Mouse (Mus musculus): ENCODE results near the gene Stard5.

Stard5 gene

DNA sequence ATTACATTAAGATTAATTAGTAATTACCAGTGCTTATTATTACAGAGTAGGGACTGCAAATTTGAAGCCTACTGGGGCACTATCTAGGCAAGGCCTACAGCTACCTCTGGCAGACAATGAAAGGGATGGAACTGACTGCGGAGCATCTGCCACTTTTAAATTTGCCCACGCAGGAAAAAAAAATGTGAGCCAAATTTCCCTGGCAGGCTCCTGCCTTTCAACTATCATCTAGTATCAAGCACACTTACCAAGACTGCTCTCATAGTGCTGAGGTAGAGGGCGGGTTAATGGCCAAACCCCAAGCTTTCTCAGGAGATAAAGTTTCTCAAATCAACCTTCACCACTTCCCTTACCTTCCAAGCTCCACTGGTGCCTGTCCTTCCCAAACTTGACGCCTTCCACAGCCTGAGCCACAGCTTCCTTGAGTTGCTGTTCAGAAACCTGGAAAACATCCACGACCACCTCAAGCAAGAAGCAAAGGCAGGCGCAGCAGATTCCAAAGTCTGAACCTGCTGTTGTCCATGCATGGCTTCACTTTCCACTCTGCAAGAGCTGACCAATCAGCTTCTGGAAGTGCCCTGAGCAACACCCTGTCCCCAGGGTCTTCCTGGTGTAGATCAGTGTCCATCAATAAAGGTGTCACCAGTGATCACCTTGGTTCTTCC, 31.1 kb downstream of the Stard5 start:
- no peak for DNase-seq (ENCODE audit: extremely low spot score)

- no peak for DNase-seq (ENCODE audit: extremely low spot score)
Observed at GRCm38 (mm10) chr7:83666087-83666595, 34.4 kb downstream of the Stard5 start.

DNA sequence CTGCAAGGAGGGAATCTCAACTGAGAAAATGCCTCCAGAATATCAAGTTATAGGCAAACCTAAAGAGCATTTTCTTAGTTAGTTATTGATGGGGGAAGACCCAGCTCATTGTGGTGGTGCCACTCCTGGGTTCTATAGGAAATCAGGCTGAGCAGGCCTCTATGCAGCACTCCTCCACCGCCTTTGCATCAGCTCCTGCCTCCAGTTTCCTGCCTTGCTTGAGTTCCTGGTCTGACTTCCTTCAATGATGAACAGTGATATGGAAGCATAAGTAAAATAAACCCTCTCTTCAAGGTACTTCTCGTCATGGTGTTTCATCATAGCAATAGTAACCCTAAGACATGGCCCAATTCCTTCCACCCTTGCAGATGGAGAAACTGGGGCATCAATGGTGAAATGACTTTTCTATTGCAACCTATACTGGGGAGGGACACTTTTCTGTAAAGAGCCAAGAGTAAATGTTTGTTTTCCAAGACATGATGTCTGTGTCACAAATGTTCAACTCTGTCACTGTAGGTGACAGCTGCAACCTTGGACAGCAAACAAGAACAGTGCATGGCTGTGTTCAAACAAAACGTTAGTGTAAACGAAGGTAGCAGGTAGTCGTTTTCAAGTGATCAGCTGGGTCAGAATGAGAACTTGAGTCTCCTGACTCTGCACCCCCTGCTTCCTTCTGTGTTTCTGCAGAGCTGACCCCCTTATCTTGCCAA, 36.3 kb downstream of the Stard5 start:
- no peak for DNase-seq (ENCODE audit: extremely low spot score)

DNA sequence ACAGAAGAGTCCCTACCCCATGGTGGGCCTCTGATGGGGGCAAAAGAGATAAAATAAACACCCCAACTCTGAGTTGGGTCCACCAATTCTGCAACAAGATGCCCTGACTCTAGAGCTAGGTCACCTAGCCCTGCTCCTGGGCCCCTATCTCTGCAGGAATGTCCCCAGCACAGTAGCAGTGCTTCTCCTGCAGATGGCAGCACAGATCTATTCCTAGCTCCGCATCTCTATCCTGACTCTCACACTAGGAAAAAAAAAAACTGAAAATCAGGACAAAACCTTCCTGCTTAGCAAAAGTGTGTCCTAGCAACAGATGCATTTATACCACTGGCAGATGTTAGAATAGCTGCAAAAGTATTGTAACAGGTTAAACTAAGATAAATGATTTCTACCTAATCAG, 37.0 kb downstream of the Stard5 start:
- DNase-seq (ENCODE audit: extremely low spot score), result peak; percentile 29

GRCm38 (mm10) chr7:83671573-83671972, 39.8 kb downstream of the Stard5 start:
- DNase-seq (ENCODE audit: extremely low spot score), result no peak

- DNase-seq (ENCODE audit: extremely low spot score), result peak; percentile 17
Observed at GRCm38 (mm10) chr7:83675545-83676254, 43.9 kb downstream of the Stard5 start.

DNA sequence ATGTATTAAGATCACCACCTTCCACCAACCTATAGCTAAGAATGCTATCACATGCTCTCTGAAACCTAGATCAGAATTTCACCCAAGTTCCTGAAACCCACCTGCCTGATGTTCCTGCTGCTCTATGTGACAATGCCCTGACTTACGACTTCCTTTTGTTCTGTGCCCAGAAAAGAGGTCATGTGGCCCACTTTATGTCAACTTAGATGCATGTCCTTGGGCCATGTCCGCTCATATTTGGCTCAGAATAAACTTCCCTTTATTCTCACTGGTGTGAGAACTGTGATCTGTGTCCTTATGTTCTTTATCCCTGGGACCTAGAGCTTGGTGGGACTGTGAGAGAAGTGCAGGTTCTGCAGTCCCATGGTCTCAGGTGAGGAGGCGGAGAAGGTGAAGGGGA, 45.5 kb downstream of the Stard5 start:
- no peak for DNase-seq (ENCODE audit: extremely low spot score)

- DNase-seq (ENCODE audit: extremely low spot score), result no peak
Observed at GRCm38 (mm10) chr7:83678506-83678905, 46.7 kb downstream of the Stard5 start.

- DNase-seq (ENCODE audit: extremely low spot score), result no peak
Observed at GRCm38 (mm10) chr7:83682640-83683274, 51.0 kb downstream of the Stard5 start.

- DNase-seq (ENCODE audit: extremely low spot score), result peak; percentile 37
Observed at GRCm38 (mm10) chr7:83695449-83696212, 63.9 kb downstream of the Stard5 start.

GRCm38 (mm10) chr7:83699066-83699745, 67.4 kb downstream of the Stard5 start:
- DNase-seq (ENCODE audit: extremely low spot score), result no peak
